18 mouse cellular contexts compared by ENCODE assay signal in the genomic region with DNA sequence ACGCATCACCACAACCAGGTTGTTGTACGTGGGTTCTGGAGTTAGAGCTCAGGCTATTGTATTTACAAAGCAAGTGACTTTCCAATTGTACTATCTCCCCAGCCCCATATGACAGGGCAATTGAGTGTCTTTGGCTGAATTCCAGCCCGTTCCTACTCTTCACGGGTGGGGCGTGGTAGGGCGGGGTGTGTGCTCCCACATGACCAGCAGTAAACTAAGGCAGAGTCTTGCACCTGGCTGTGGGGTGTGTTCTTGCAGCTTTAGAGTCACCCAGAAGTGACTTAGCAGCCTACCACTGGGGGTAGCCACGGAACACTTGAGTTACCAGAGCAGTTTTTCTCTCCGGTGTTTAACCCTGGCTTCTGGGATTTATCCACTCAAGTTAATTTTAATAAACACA. TPM values are rescaled to one million over a fixed set of nuclear protein-coding genes. Genes with fewer than 3 reads are reported as not detected.
A peak's percentile ranks its signal among the peaks of the same experiment; 100 is the strongest.
DNase-seq lines count a peak whose midpoint lies in the region; ATAC-seq and TF ChIP-seq lines count a peak whose summit lies in the region.
"Had no signal": no experiment of that assay in that cellular context is flagged by ENCODE, and none has a peak within 500 bp of the region (broad histone marks: within the 10 kb centered on the region; RNA-seq: fewer than 3 reads in every experiment).

No protein-coding gene starts in this region.

- 78% methylated on average over 8 of the region's 8 CpGs for WGBS in limb, embryonic 14.5 days
- WGBS in limb, embryonic 10.5 days = 85% methylated on average over 8 of the region's 8 CpGs
- 55% methylated on average over 8 of the region's 8 CpGs for WGBS in embryonic facial prominence, embryonic 15.5 days
- WGBS in liver, postnatal 0 days (ENCODE audit: insufficient replicate concordance) = 59% methylated on average over 8 of the region's 8 CpGs

- ATAC-seq in limb, embryonic 14.5 days (ENCODE audit: low FRiP score, low read depth) = no peak
- no peak for ATAC-seq in G1E (ENCODE audit: extremely low read depth, insufficient number of reproducible peaks, low FRiP score, poor library complexity, severe bottlenecking)
- no peak for ATAC-seq in embryonic facial prominence, embryonic 15.5 days (ENCODE audit: insufficient number of reproducible peaks, low FRiP score, low TSS enrichment, low read depth)
- 0 out of 2 replicates have a peak, but pooled peaks have one; percentile 10 for ATAC-seq in liver, postnatal 0 days
- ATAC-seq: forebrain, embryonic 13.5 days had no signal

- no peak overlapping the region for H3K9ac ChIP-seq in limb, embryonic 14.5 days (ENCODE audit: low read depth, low read length, severe bottlenecking)
- no peak overlapping the region for H3K9ac ChIP-seq in embryonic facial prominence, embryonic 15.5 days
- 0 out of 2 replicates have a peak overlapping the region, but pooled peaks have one; percentile 23 for H3K9ac ChIP-seq in liver, postnatal 0 days (replicated peaks)
- H3K9ac ChIP-seq: forebrain, embryonic 13.5 days; hindbrain, embryonic 15.5 days; liver, embryonic 13.5 days; neural tube, embryonic 15.5 days had no signal

- H3K4me1 ChIP-seq in limb, embryonic 14.5 days (ENCODE audit: control insufficient read depth, insufficient read depth, low read length) = peaks cover 23% of the 10 kb centered on the region
- peaks cover 49% of the 10 kb centered on the region for H3K4me1 ChIP-seq in limb, embryonic 10.5 days
- peaks cover 69% of the 10 kb centered on the region for H3K4me1 ChIP-seq in G1E (ENCODE audit: insufficient read depth, low read depth, low read length)
- peaks cover 35% of the 10 kb centered on the region for H3K4me1 ChIP-seq in embryonic facial prominence, embryonic 15.5 days
- H3K4me1 ChIP-seq in liver, postnatal 0 days (ENCODE audit: insufficient read depth) = peaks cover 43% of the 10 kb centered on the region

- no peak overlapping the region for H3K4me2 ChIP-seq in limb, embryonic 14.5 days (replicated peaks; ENCODE audit: low read depth, low read length, severe bottlenecking)
- H3K4me2 ChIP-seq in embryonic facial prominence, embryonic 15.5 days (replicated peaks) = no peak overlapping the region
- H3K4me2 ChIP-seq in liver, postnatal 0 days (ENCODE audit: low read depth, low read length) = no peak overlapping the region
- H3K4me2 ChIP-seq: forebrain, embryonic 13.5 days; hindbrain, embryonic 15.5 days; liver, embryonic 13.5 days; neural tube, embryonic 15.5 days had no signal

- no peak for TF ChIP-seq EP300 in liver, postnatal 0 days (IDR thresholded peaks at IDR 0.05; ENCODE audit: low read depth)

- H3K27me3 ChIP-seq in limb, embryonic 14.5 days (ENCODE audit: control insufficient read depth, insufficient read depth, low read length) = no peaks in the 10 kb centered on the region
- no peaks in the 10 kb centered on the region for H3K27me3 ChIP-seq in limb, embryonic 10.5 days (ENCODE audit: low read depth, poor library complexity, severe bottlenecking)
- no peaks in the 10 kb centered on the region for H3K27me3 ChIP-seq in G1E (ENCODE audit: insufficient read depth, low read length)
- no peaks in the 10 kb centered on the region for H3K27me3 ChIP-seq in embryonic facial prominence, embryonic 15.5 days
- no peaks in the 10 kb centered on the region for H3K27me3 ChIP-seq in liver, postnatal 0 days (ENCODE audit: insufficient read depth, low read length)
- H3K27me3 ChIP-seq: forebrain, embryonic 13.5 days; hindbrain, embryonic 15.5 days; liver, embryonic 13.5 days; neural tube, embryonic 15.5 days had no signal

- no peak overlapping the region for H3K27ac ChIP-seq in limb, embryonic 14.5 days (replicated peaks; ENCODE audit: low read depth, low read length)
- H3K27ac ChIP-seq in limb, embryonic 10.5 days = no peak overlapping the region
- H3K27ac ChIP-seq in embryonic facial prominence, embryonic 15.5 days (replicated peaks) = peak overlapping the region; percentile 58
- H3K27ac ChIP-seq in liver, postnatal 0 days (ENCODE audit: low read depth) = no peak overlapping the region
- H3K27ac ChIP-seq in layer of hippocampus, adult 2 months = no peak overlapping the region
- H3K27ac ChIP-seq: forebrain, embryonic 13.5 days; heart, adult 2 months; hindbrain, embryonic 15.5 days; kidney, postnatal 0 days; liver, embryonic 13.5 days; neural tube, embryonic 15.5 days had no signal

- H3K9me3 ChIP-seq in limb, embryonic 14.5 days (ENCODE audit: control insufficient read depth, low read length) = no peaks in the 10 kb centered on the region
- H3K9me3 ChIP-seq in limb, embryonic 10.5 days (replicated peaks) = no peaks in the 10 kb centered on the region
- H3K9me3 ChIP-seq in G1E (replicated peaks) = no peaks in the 10 kb centered on the region
- H3K9me3 ChIP-seq in embryonic facial prominence, embryonic 15.5 days (replicated peaks) = no peaks in the 10 kb centered on the region
- no peaks in the 10 kb centered on the region for H3K9me3 ChIP-seq in liver, postnatal 0 days (ENCODE audit: low read length)
- H3K9me3 ChIP-seq: forebrain, embryonic 13.5 days; hindbrain, embryonic 15.5 days; liver, embryonic 13.5 days; neural tube, embryonic 15.5 days had no signal

- H3K4me3 ChIP-seq in limb, embryonic 14.5 days (replicated peaks; ENCODE audit: low read length) = no peak overlapping the region
- no peak overlapping the region for H3K4me3 ChIP-seq in limb, embryonic 10.5 days
- H3K4me3 ChIP-seq in G1E (ENCODE audit: low read depth, low read length) = no peak overlapping the region; the same call in 1 of the 2 replicates
- H3K4me3 ChIP-seq in embryonic facial prominence, embryonic 15.5 days (replicated peaks) = no peak overlapping the region
- H3K4me3 ChIP-seq in liver, postnatal 0 days (ENCODE audit: low read depth, low read length) = no peak overlapping the region
- H3K4me3 ChIP-seq in layer of hippocampus, adult 2 months = no peak overlapping the region
- H3K4me3 ChIP-seq: forebrain, embryonic 13.5 days; heart, adult 2 months; hindbrain, embryonic 15.5 days; liver, embryonic 13.5 days; neural tube, embryonic 15.5 days had no signal

- TF ChIP-seq CTCF in G1E (IDR thresholded peaks at IDR 0.05; ENCODE audit: low read depth, low read length) = no peak
- TF ChIP-seq CTCF in liver, postnatal 0 days (IDR thresholded peaks at IDR 0.05; ENCODE audit: low read depth) = 0 out of 2 replicates have a peak, but pooled peaks have one; percentile 5
- no peak for TF ChIP-seq CTCF in layer of hippocampus, adult 2 months (conservative IDR thresholded peaks at IDR 0.05)

- TF ChIP-seq POLR2A in limb, embryonic 14.5 days (IDR thresholded peaks at IDR 0.05; ENCODE audit: borderline replicate concordance, extremely low read depth, insufficient read depth, insufficient read length) = no peak

- DNase-seq in limb, embryonic 14.5 days (ENCODE audit: low spot score) = peak; percentile 40
- DNase-seq in limb, embryonic 10.5 days (ENCODE audit: low spot score) = no peak
- peak; percentile 50 for DNase-seq in G1E (ENCODE audit: low spot score)
- DNase-seq in liver, postnatal 0 days = peak; percentile 57
- no peak for DNase-seq in gastrocnemius, postnatal 4 days (ENCODE audit: low spot score in 2 of 2)
- DNase-seq in layer of hippocampus, postnatal 14 days (ENCODE audit: low spot score in 2 of 2) = no peak
- DNase-seq in layer of hippocampus, adult 2 months (ENCODE audit: low spot score in 2 of 2) = no peak
- DNase-seq: B cell, adult 2 months; cerebellum, adult 9-10 months; heart, adult 2 months; liver, embryonic 13.5 days; retina, postnatal 1 day; spleen, adult 18-20 months had no signal

- H3K36me3 ChIP-seq in limb, embryonic 14.5 days (ENCODE audit: control insufficient read depth, insufficient read depth, low read length) = peaks cover 42% of the 10 kb centered on the region
- peaks cover 70% of the 10 kb centered on the region for H3K36me3 ChIP-seq in limb, embryonic 10.5 days
- peaks cover 76% of the 10 kb centered on the region for H3K36me3 ChIP-seq in G1E (replicated peaks)
- peaks cover 33% of the 10 kb centered on the region for H3K36me3 ChIP-seq in embryonic facial prominence, embryonic 15.5 days
- peaks cover 51% of the 10 kb centered on the region for H3K36me3 ChIP-seq in liver, postnatal 0 days (replicated peaks; ENCODE audit: insufficient read depth, low read length)

RNA-seq across cellular contexts. Expression of a gene that starts 5.5 kb away (rescaled TPM):
- 94.7 and 127 TPM in 2 replicates for polyA plus RNA-seq in limb, embryonic 14.5 days (2012; rRNA removed)
- 153 and 165 TPM in 2 replicates for polyA plus RNA-seq in limb, embryonic 14.5 days (2014; fragmentation: Nextera tagmentation; extraction: Ambion mirVana)
- 236 and 271 TPM in 2 replicates for polyA plus RNA-seq in limb, embryonic 10.5 days (2016; fragmentation: Nextera tagmentation; extraction: Ambion mirVana)
- 103 TPM in 2 replicates for total RNA-seq in G1E (2014; fragmentation: Nextera tagmentation)
- total RNA-seq in G1E (2017) = 209 and 214 TPM in 2 replicates
- 166 and 196 TPM in 2 replicates for polyA plus RNA-seq in G1E (2012)
- 196 and 203 TPM in 2 replicates for polyA plus RNA-seq in embryonic facial prominence, embryonic 15.5 days (2015; fragmentation: Nextera tagmentation; extraction: Ambion mirVana)
- 276 and 291 TPM in 2 replicates for polyA plus RNA-seq in liver, postnatal 0 days (2015; fragmentation: Nextera tagmentation; extraction: Ambion mirVana)
- 10 to 100 TPM; 58.2 to 67.2 TPM for total RNA-seq in gastrocnemius, postnatal 4 days (2021)
- 10 to 100 TPM; 26.1 to 28.8 TPM for total RNA-seq in layer of hippocampus, postnatal 14 days (2021)
- total RNA-seq in layer of hippocampus, adult 2 months (2021) = 10 to 100 TPM; 26.1 to 29.1 TPM

RNA-seq across cellular contexts. Expression of a gene that starts 35.0 kb away (rescaled TPM):
- polyA plus RNA-seq in limb, embryonic 14.5 days (2012; rRNA removed) = 30.7 and 32.8 TPM in 2 replicates
- 26.5 and 34.3 TPM in 2 replicates for polyA plus RNA-seq in limb, embryonic 14.5 days (2014; fragmentation: Nextera tagmentation; extraction: Ambion mirVana)
- polyA plus RNA-seq in limb, embryonic 10.5 days (2016; fragmentation: Nextera tagmentation; extraction: Ambion mirVana) = 9.8 and 15.4 TPM in 2 replicates
- total RNA-seq in G1E (2014; fragmentation: Nextera tagmentation) = not detected in 2 replicates
- total RNA-seq in G1E (2017) = not detected in 2 replicates
- polyA plus RNA-seq in G1E (2012) = not detected in 2 replicates
- polyA plus RNA-seq in embryonic facial prominence, embryonic 15.5 days (2015; fragmentation: Nextera tagmentation; extraction: Ambion mirVana) = 29.4 and 32.1 TPM in 2 replicates
- polyA plus RNA-seq in liver, postnatal 0 days (2015; fragmentation: Nextera tagmentation; extraction: Ambion mirVana) = 1.6 and 1.8 TPM in 2 replicates
- total RNA-seq in gastrocnemius, postnatal 4 days (2021) = 1 to 10 TPM; 7.0 to 7.2 TPM
- total RNA-seq in layer of hippocampus, postnatal 14 days (2021) = 10 to 100 TPM; 31.1 to 33.6 TPM
- 10 to 100 TPM; 35.2 to 39.9 TPM for total RNA-seq in layer of hippocampus, adult 2 months (2021)

Comparison
In these comparisons a context has a peak if more than half of its experiments do, and no peak if none do; other contexts are left out.
1. DNase-seq: peak in limb, embryonic 14.5 days (single experiment), G1E (single experiment) and liver, postnatal 0 days (single experiment); none in limb, embryonic 10.5 days (single experiment), gastrocnemius, postnatal 4 days (0 of 2), layer of hippocampus, postnatal 14 days (0 of 2) and layer of hippocampus, adult 2 months (0 of 2).